Mouse (Mus musculus): Measurements from ENCODE around the gene Rbm18.

DNA sequence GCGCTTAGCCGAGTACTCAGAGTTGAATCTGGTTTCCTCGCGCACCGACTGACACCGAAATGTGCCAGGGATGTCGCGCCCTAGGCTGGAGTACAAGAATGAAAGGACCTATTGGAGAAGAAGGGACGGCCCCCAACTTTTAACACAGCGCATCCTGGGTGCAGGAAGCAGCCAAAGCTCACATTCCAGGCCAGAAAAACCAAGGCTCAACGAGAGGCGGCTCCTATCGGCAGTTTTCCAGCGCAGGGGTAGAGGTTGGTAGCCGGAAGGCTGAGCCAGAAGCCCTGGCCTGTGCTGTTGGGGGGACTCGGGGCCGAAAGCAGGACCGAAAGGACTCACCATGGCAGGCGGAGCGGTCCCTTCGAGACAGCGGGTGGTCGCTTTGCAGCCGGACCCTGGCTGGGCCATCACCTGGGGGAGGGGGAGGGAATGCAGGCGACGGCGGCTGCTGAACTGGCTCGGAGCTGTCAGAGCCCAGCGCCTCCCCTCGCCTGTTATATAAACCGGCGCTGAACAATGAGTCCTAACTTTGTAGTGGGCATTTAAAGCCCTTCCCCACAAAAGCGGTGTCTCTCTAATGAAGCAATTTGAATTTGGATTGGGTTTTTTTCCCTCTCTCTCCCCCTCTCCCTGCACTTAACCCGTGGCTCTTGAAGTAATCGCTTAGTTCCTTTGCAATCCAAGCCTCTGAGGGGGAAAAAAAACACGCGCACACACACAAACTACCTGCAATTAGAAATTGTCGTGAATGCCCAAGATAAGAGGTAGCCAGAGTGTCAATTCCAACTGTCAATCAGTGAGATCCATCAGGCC, 32.8 kb downstream of the Rbm18 start:
- TF ChIP-seq CTCF (IDR thresholded peaks at IDR 0.05; ENCODE audit: borderline replicate concordance, insufficient read depth, low read depth, low read length): no peak
- TF ChIP-seq POLR2A (IDR thresholded peaks at IDR 0.05; ENCODE audit: borderline replicate concordance, insufficient read depth, low read length): no peak
